Mouse (Mus musculus) ES-Bruce4 (cell line): ENCODE measurements around the gene Hikeshi. TPM values are rescaled to one million over a fixed set of nuclear protein-coding genes. Genes with fewer than 3 reads are reported as not detected.

Experiments used
- H3K27ac ChIP-seq: 2 replicates; pipeline ENCODE4 v1.5.1; 2012; ENCODE audit warnings: low read length, inconsistent platforms; ENCODE audit not compliant: insufficient read depth
- H3K27me3 ChIP-seq: 2 replicates; pipeline ENCODE4 v1.6.1; 2012; ENCODE audit warnings: mild to moderate bottlenecking, low read length, inconsistent platforms; ENCODE audit not compliant: control insufficient read depth, poor library complexity, insufficient read depth, severe bottlenecking
- H3K36me3 ChIP-seq: 2 replicates; pipeline ENCODE4 v1.6.1; 2012; ENCODE audit warnings: inconsistent platforms, mild to moderate bottlenecking, low read length, moderate library complexity; ENCODE audit not compliant: control insufficient read depth, poor library complexity, insufficient read depth, severe bottlenecking
- H3K4me1 ChIP-seq: one replicate; pipeline ENCODE4 v1.8.1; 2011; ENCODE audit warnings: low read length; ENCODE audit not compliant: control insufficient read depth, insufficient read depth
- H3K4me3 ChIP-seq: 2 replicates; pipeline ENCODE4 v1.5.1; 2011; ENCODE audit warnings: low read depth, mild to moderate bottlenecking, low read length
- H3K9ac ChIP-seq: 2 replicates; pipeline ENCODE4 v1.6.1; 2012; ENCODE audit warnings: low read depth, mild to moderate bottlenecking, inconsistent platforms; ENCODE audit not compliant: poor library complexity, severe bottlenecking
- H3K9me3 ChIP-seq: replicated peaks from 2 replicates; pipeline ENCODE4 v1.6.1; 2012; ENCODE audit warnings: mild to moderate bottlenecking, low read length, inconsistent platforms; ENCODE audit not compliant: control insufficient read depth, poor library complexity, insufficient read depth, severe bottlenecking
- CTCF ChIP-seq: IDR thresholded peaks from one replicate; pipeline ENCODE4 v1.8.1; 2011; ENCODE audit warnings: low read depth, low read length
- EP300 ChIP-seq: IDR thresholded peaks from 2 replicates; pipeline ENCODE4 v1.6.1; 2011; ENCODE audit warnings: low read depth, low read length; ENCODE audit not compliant: insufficient read depth
- POLR2A ChIP-seq: IDR thresholded peaks from one replicate; pipeline ENCODE4 v1.8.1; 2011; ENCODE audit warnings: low read length; ENCODE audit not compliant: insufficient read depth
- polyA plus RNA-seq: library from polyadenylated mRNA; stranded (reverse); fragments of >200 nt; gene quantifications from 2 replicates; pipeline ENCODE4 v1.2.4, GENCODE M21; 2011; ENCODE audit warnings: low read depth; ENCODE audit not compliant: missing spikeins, insufficient read depth, insufficient read length

Hikeshi gene
- polyA plus RNA-seq, 1 experiment, result 64.7 TPM

GRCm38 (mm10) chr7:89891412-89891811, 49.6 kb downstream of the Hikeshi start:
- TF ChIP-seq CTCF (no peak), EP300 (no peak), POLR2A (no peak)
- H3K27ac ChIP-seq, result no peak overlapping the region

DNA sequence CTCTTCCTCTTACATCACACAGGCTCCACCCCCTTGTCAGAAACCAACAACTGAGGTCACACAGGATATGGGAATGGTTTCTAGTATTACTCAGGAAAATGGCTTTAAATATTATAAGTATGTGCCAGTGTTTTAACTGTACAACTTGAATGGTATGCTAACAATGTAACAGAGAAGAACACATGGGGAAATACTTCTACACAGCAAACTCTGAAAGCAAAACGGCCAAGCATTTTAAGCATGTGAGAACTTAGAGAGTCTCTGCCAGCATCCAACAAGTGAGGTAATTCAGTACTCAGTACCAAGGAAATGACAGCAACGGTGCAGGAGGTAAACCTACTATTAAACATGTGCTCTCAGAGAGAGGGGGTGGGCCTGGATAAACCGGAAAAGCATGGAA, 56.5 kb downstream of the Hikeshi start:
- H3K27me3 ChIP-seq, result no peaks in the 10 kb centered on the region; the same call in 1 of the 2 replicates
- H3K4me3 ChIP-seq, result no peak overlapping the region
- no peaks in the 10 kb centered on the region for H3K4me1 ChIP-seq
- no peaks in the 10 kb centered on the region for H3K36me3 ChIP-seq
- no peaks in the 10 kb centered on the region for H3K9me3 ChIP-seq
- no peak overlapping the region for H3K27ac ChIP-seq
- no peak overlapping the region for H3K9ac ChIP-seq
- no peak for TF ChIP-seq CTCF
- no peak for TF ChIP-seq POLR2A
- no peak for TF ChIP-seq EP300

More at GRCm38 (mm10) chr7:89891412-89891811, 49.6 kb downstream of the Hikeshi start:
- H3K4me1 ChIP-seq, result no peaks in the 10 kb centered on the region
- no peaks in the 10 kb centered on the region for H3K36me3 ChIP-seq
- H3K9ac ChIP-seq, result no peak overlapping the region
- no peak overlapping the region for H3K4me3 ChIP-seq
- H3K9me3 ChIP-seq, result no peaks in the 10 kb centered on the region
- no peaks in the 10 kb centered on the region for H3K27me3 ChIP-seq

DNA sequence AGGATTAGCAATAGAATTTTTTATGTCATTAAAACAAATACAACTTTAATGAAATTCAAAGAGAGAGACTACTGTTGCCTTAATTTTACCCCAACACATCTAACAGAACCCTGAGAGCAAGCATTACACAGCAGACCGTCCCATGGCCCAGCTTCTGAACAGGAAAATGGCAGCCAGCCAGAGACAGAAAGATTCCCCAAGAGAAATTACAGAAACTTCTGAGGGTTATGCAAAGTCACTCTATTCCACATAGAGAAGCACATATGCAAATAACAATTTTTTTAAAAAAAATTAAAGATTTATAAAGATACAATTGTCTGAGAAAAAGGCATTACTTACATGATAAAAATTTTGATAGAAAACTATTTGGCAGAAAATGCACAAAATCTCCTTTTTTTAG, 61.3 kb downstream of the Hikeshi start:
- no peak overlapping the region for H3K27ac ChIP-seq
- H3K9me3 ChIP-seq, result no peaks in the 10 kb centered on the region
- H3K27me3 ChIP-seq, result no peaks in the 10 kb centered on the region; the same call in 1 of the 2 replicates
- H3K9ac ChIP-seq, result no peak overlapping the region
- H3K4me1 ChIP-seq, result no peaks in the 10 kb centered on the region
- H3K4me3 ChIP-seq, result no peak overlapping the region
- H3K36me3 ChIP-seq, result no peaks in the 10 kb centered on the region
- TF ChIP-seq POLR2A (no peak), EP300 (no peak), CTCF (no peak)

Other genes with a start within 250 kb of the Hikeshi start
- gene Ccdc81, start 37.6 kb downstream of the Hikeshi start, polyA plus RNA-seq, result 0.24 and 0.27 TPM in 2 replicates
- 293 and 327 TPM in 2 replicates for gene Eed, start 39.8 kb upstream of the Hikeshi start, polyA plus RNA-seq
- 175 and 177 TPM in 2 replicates for gene Picalm, start 189.0 kb upstream of the Hikeshi start, polyA plus RNA-seq